Mouse (Mus musculus): ENCODE results near the gene Efs. TPM values are rescaled to one million over a fixed set of nuclear protein-coding genes. Genes with fewer than 3 reads are reported as not detected.

Efs gene
- polyA plus RNA-seq, 1 experiment = 25.0 TPM

GRCm38 (mm10) chr14:54893651-54894181, 32.2 kb downstream of the Efs start:
- peak overlapping the region; percentile 51 for H3K4me3 ChIP-seq (ENCODE audit: control insufficient read depth, insufficient read depth, low read length)
- under 1% methylated on average over 38 of the region's 38 CpGs for WGBS
- TF ChIP-seq POLR2A (IDR thresholded peaks at IDR 0.05; ENCODE audit: control insufficient read depth, extremely low read depth, insufficient read depth, low read length, poor library complexity) (peak; percentile 67; the same call in 1 of the 2 replicates), CTCF (IDR thresholded peaks at IDR 0.05; ENCODE audit: borderline replicate concordance, control insufficient read depth, extremely low read depth, insufficient read depth, low read length, poor library complexity) (0 out of 2 replicates have a peak, but pooled peaks have one; percentile 21)

GRCm38 (mm10) chr14:54892200-54892599, 33.7 kb downstream of the Efs start, which contains the start of gene Pabpn1:
Gene Pabpn1, plus strand, starts transcription at chr14:54892500.
- peaks cover 17% of the 10 kb centered on the region for H3K36me3 ChIP-seq (ENCODE audit: control insufficient read depth, insufficient read depth, low read length)
- no peak for DNase-seq
- 95% methylated on average over 3 of the region's 3 CpGs for WGBS
- peaks cover 2% of the 10 kb centered on the region; the same call in 1 of the 2 replicates for H3K4me1 ChIP-seq (replicated peaks; ENCODE audit: control insufficient read depth, insufficient read depth, low read length)
- H3K27ac ChIP-seq (ENCODE audit: control insufficient read depth, insufficient read depth, low read length) = no peak within 1 kb of the TSS
- H3K27me3 ChIP-seq (ENCODE audit: control insufficient read depth, insufficient read depth, low read length) = no peaks in the 10 kb centered on the region
- H3K4me3 ChIP-seq (ENCODE audit: control insufficient read depth, insufficient read depth, low read length) = no peak within 1 kb of the TSS
- TF ChIP-seq POLR2A (IDR thresholded peaks at IDR 0.05; ENCODE audit: control insufficient read depth, extremely low read depth, insufficient read depth, low read length, poor library complexity) = no peak
- TF ChIP-seq CTCF (IDR thresholded peaks at IDR 0.05; ENCODE audit: borderline replicate concordance, control insufficient read depth, extremely low read depth, insufficient read depth, low read length, poor library complexity) = no peak

More at GRCm38 (mm10) chr14:54893651-54894181, 32.2 kb downstream of the Efs start:
- Histone ChIP-seq H3K4me1 (replicated peaks; ENCODE audit: control insufficient read depth, insufficient read depth, low read length) (peaks cover 2% of the 10 kb centered on the region; the same call in 1 of the 2 replicates), H3K27ac (ENCODE audit: control insufficient read depth, insufficient read depth, low read length) (peak overlapping the region; percentile 44; the same call in 1 of the 2 replicates), H3K36me3 (ENCODE audit: control insufficient read depth, insufficient read depth, low read length) (peaks cover 24% of the 10 kb centered on the region), H3K27me3 (ENCODE audit: control insufficient read depth, insufficient read depth, low read length) (no peaks in the 10 kb centered on the region)
- DNase-seq = peak; percentile 98

GRCm38 (mm10) chr14:54885309-54885708, 40.6 kb downstream of the Efs start:
- WGBS = 97% methylated on average over 11 of the region's 11 CpGs
- TF ChIP-seq POLR2A (IDR thresholded peaks at IDR 0.05; ENCODE audit: control insufficient read depth, extremely low read depth, insufficient read depth, low read length, poor library complexity) = no peak
- no peak overlapping the region for H3K27ac ChIP-seq (ENCODE audit: control insufficient read depth, insufficient read depth, low read length)
- no peak overlapping the region for H3K4me3 ChIP-seq (ENCODE audit: control insufficient read depth, insufficient read depth, low read length)
- peaks cover 22% of the 10 kb centered on the region for H3K4me1 ChIP-seq (replicated peaks; ENCODE audit: control insufficient read depth, insufficient read depth, low read length)
- H3K36me3 ChIP-seq (ENCODE audit: control insufficient read depth, insufficient read depth, low read length) = no peaks in the 10 kb centered on the region
- no peaks in the 10 kb centered on the region for H3K27me3 ChIP-seq (ENCODE audit: control insufficient read depth, insufficient read depth, low read length)
- DNase-seq = no peak

- no peaks in the 10 kb centered on the region for H3K27me3 ChIP-seq (ENCODE audit: control insufficient read depth, insufficient read depth, low read length)
- H3K4me1 ChIP-seq (replicated peaks; ENCODE audit: control insufficient read depth, insufficient read depth, low read length) = peaks cover 22% of the 10 kb centered on the region
- peak overlapping the region; percentile 19; the same call in 1 of the 2 replicates for H3K27ac ChIP-seq (ENCODE audit: control insufficient read depth, insufficient read depth, low read length)
- H3K36me3 ChIP-seq (ENCODE audit: control insufficient read depth, insufficient read depth, low read length) = no peaks in the 10 kb centered on the region
- no peak for DNase-seq
- TF ChIP-seq CTCF (IDR thresholded peaks at IDR 0.05; ENCODE audit: borderline replicate concordance, control insufficient read depth, extremely low read depth, insufficient read depth, low read length, poor library complexity) (no peak), POLR2A (IDR thresholded peaks at IDR 0.05; ENCODE audit: control insufficient read depth, extremely low read depth, insufficient read depth, low read length, poor library complexity) (no peak)
- H3K4me3 ChIP-seq (ENCODE audit: control insufficient read depth, insufficient read depth, low read length) = peak overlapping the region; percentile 45
- WGBS = 75% methylated on average over 21 of the region's 21 CpGs
These were observed 41.8 kb downstream of the Efs start for GRCm38 (mm10) chr14:54884022-54884712.

- Histone ChIP-seq H3K4me1 (replicated peaks; ENCODE audit: control insufficient read depth, insufficient read depth, low read length) (peaks cover 22% of the 10 kb centered on the region), H3K27me3 (ENCODE audit: control insufficient read depth, insufficient read depth, low read length) (no peaks in the 10 kb centered on the region), H3K36me3 (ENCODE audit: control insufficient read depth, insufficient read depth, low read length) (no peaks in the 10 kb centered on the region), H3K27ac (ENCODE audit: control insufficient read depth, insufficient read depth, low read length) (peak within 1 kb of the TSS; percentile 19; the same call in 1 of the 2 replicates), H3K4me3 (ENCODE audit: control insufficient read depth, insufficient read depth, low read length) (peak within 1 kb of the TSS; percentile 45)
- peak; percentile 30 for DNase-seq
- TF ChIP-seq CTCF (IDR thresholded peaks at IDR 0.05; ENCODE audit: borderline replicate concordance, control insufficient read depth, extremely low read depth, insufficient read depth, low read length, poor library complexity) (no peak), POLR2A (IDR thresholded peaks at IDR 0.05; ENCODE audit: control insufficient read depth, extremely low read depth, insufficient read depth, low read length, poor library complexity) (no peak)
- 4% methylated on average over 27 of the region's 27 CpGs for WGBS
These were observed 42.5 kb downstream of the Efs start, which contains the start of the genes Bcl2l2 and Gm20521 for GRCm38 (mm10) chr14:54883154-54884021. Gene Bcl2l2, plus strand, starts transcription at chr14:54883377. Gene Gm20521, plus strand, starts transcription at chr14:54883441.
